Mouse (Mus musculus): ENCODE results near the gene Bpifc.

Gene Bpifc

GRCm38 (mm10) chr10:86017781-86018180 is 6.1 kb upstream of the Bpifc start:
- DNase-seq (ENCODE audit: inconsistent ontology term): no peak

DNA sequence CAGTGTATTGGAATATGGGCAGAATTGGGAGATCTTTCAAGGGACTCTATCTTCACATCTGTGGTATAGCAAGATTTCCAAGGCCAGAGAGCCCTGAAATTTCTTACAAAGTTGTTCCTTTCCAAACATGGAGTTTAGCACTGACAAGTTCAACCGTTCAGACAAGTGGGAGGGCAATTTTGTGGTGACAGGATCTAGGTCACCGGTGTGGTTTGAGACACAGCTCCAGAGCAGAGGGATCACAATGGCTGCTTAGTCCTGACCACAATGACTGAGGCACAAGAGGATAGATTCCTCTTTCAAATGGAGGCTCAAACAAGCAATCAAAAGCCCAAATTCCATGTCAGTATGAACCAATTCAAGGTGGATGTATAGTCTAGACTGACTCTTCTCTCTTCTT is 523 bp downstream of the Bpifc start:
- DNase-seq (ENCODE audit: inconsistent ontology term): peak; percentile 56

DNA sequence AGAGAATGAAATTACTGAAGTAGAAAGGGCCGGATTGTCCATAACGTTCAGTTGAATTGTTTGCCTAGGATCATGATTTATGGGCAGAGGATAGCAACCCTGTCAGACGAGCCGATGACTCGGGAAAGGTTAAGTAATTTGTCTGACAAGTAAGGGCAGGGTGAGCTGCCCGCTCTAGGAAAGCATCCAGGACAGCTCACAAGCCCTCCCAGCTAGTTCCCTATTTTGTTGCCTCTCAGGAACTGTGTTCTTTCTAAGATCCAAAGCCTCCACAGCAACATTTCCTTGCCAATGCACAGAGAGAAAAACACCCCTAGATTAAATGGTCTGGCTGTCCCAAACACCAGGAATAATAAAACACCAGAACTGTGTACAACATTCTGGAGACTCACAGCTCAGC is 1.1 kb downstream of the Bpifc start:
- no peak for DNase-seq (ENCODE audit: inconsistent ontology term)

DNA sequence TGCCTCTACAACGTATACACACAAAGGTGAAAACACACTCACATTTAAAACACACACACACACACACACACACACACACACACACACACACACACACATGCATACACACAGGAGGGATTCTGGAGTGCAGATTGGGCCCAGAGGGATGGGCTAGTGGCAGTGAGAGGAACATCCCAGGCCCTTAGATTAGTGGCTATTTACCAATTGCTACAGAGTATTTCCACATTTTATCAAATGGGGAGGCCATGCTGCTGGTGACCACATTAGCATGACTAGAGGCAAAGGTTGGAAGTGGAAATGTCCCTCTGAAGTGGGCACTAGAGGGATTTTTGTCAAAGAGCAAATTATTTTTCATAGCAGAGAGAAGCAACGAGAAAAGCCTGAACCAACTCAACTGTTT is 2.0 kb downstream of the Bpifc start:
- no peak for DNase-seq (ENCODE audit: inconsistent ontology term)

- no peak for DNase-seq (ENCODE audit: inconsistent ontology term)
These were observed 5.2 kb downstream of the Bpifc start for GRCm38 (mm10) chr10:86006455-86006854.

DNA sequence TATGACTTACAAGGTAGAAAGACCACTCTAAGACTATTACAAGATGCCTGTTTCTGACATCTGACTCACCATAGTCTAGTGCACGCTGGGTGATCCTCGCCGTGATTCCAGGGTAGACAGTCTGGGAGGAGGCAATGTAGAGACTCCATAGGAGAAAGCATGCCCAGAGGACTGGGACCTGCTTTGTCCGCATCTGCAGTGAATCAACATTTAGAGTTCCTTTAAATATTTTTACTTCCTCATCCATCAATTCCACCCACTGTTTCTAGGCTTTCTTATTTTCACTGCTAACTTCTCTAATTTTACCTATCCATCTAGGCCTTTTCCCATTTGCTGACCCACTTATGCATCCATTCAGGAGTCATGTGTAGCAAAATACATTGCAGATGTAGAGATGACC is 11.2 kb downstream of the Bpifc start:
- no peak for DNase-seq (ENCODE audit: inconsistent ontology term)

GRCm38 (mm10) chr10:85994543-85995104 is 17.1 kb downstream of the Bpifc start:
- no peak for DNase-seq (ENCODE audit: inconsistent ontology term)

GRCm38 (mm10) chr10:85993836-85994235 is 17.9 kb downstream of the Bpifc start:
- no peak for DNase-seq (ENCODE audit: inconsistent ontology term)

DNA sequence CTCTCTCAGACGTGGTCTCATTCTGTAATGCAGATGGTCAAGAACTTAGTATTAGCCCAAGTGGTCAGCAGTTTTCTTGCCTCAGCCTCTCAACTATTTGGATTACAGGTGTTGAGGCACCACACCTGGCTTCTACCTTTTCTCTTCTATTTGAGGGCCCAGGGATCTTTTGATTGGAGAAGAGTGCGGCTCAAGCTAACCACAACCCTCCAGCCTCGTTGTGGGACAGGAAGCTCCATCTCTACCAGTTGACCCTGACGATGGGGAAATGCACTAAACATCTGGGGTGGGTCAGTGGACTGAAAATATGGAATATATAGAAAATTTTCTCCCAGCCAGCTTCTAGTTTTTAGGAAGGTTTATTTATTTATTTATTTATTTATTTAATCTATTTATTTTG is 19.3 kb downstream of the Bpifc start:
- DNase-seq (ENCODE audit: inconsistent ontology term): no peak

GRCm38 (mm10) chr10:85989412-85990115 is 22.1 kb downstream of the Bpifc start:
- no peak for DNase-seq (ENCODE audit: inconsistent ontology term)

- DNase-seq (ENCODE audit: inconsistent ontology term): peak; percentile 64
These were observed 38.8 kb downstream of the Bpifc start for GRCm38 (mm10) chr10:85972915-85973314.

DNA sequence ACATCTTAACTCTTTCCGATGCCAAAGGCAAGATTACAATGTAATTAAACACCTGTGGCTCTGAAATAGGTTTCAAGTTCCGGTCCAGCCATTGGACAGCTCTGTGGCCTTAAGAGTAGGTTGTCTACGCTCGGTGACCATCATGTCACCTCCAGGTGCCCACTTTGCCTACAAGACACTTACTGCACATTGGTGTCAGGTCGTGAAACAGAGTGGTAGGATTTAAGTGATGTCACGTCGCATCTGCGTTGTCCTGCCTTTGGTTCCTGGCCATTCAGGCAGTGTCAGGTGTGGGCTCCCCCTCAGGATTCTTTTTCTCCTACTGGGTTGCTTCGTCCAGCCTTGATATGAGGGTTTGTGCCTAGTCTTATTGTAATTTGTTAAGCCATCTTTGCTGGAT is 39.9 kb downstream of the Bpifc start:
- no peak for DNase-seq (ENCODE audit: inconsistent ontology term)

GRCm38 (mm10) chr10:85969894-85970620 is 41.6 kb downstream of the Bpifc start:
- no peak for DNase-seq (ENCODE audit: inconsistent ontology term)

DNA sequence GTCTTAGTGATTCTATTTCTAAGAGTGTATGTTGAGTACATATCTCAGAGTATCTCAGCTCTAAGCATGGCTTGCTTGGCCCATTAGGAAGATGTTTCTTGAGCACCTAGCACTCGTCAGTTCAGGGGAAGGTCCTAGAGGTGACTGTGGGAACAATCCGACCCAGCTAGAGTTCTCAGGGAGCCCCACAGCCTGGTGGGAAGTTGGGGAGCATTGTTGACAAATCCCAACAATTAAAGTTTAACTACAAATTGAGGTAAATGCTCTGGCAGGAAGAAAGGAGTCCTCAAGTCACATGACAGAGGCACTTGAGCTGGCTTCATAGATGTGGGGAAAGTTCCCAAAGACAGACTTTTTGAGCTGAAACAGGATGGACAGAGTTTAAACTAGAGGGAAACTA is 43.0 kb downstream of the Bpifc start:
- no peak for DNase-seq (ENCODE audit: inconsistent ontology term)

DNA sequence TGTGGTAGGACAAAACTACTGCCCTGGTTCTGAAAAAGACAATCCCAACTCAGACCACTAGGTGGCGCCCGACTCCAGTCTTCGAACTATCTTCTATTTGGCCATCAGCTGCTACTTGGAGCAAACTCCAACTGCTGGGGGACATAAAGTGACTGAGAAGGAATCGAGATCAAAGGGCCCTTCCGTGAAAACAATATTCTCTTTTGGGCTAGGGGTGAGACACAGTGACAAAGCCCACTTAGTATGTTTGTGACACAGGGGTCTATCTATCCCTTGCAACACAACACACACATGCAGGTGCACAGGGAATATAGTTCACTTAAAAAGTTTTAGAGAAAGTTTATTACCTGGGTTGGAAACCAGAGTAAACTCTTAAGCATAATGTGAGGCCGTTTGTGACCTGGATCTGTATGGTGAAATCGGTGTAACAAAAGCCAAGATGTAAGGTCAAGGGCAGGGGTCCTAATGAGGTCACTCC is 43.5 kb downstream of the Bpifc start:
- peak; percentile 46 for DNase-seq (ENCODE audit: inconsistent ontology term)

DNA sequence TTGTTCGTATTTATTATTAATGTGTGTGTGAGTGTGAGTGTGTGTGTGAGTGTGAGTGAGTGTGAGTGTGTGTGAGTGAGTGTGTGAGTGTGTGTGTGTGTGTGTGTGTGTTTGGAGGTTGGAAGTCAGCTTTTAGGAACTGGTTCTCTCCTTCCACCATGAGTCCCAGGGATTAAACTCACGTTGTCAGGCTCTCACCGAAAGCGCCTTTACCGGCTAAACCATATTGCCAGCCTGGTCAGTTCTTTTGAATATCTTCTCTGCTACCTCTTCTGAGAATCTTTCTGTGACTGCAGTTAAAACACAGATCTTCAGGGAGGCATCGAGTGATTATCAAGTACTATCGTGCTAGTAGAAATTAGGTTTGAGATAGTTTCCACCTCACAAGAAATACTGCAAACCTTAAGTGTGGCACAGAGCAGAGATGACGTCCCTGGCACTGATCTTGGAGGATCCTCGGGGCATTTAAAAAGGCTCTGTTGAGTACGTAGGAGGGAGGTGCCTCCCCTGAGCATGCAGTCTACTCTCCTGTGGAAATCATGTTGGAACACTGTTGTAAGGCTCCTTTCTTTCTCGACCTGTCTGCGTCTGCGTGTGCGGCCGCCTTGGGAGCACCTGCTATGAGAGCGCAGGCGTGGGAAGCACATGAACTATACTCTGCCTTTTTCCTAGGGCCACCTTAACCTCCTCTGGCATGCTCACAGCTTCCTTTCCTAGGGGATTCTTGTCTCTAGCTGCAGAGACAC is 44.1 kb downstream of the Bpifc start:
- DNase-seq (ENCODE audit: inconsistent ontology term): no peak

- no peak for DNase-seq (ENCODE audit: inconsistent ontology term)
These were observed 45.2 kb downstream of the Bpifc start for GRCm38 (mm10) chr10:85966476-85966875.

GRCm38 (mm10) chr10:85964316-85964715 is 47.4 kb downstream of the Bpifc start:
- DNase-seq (ENCODE audit: inconsistent ontology term): no peak

DNA sequence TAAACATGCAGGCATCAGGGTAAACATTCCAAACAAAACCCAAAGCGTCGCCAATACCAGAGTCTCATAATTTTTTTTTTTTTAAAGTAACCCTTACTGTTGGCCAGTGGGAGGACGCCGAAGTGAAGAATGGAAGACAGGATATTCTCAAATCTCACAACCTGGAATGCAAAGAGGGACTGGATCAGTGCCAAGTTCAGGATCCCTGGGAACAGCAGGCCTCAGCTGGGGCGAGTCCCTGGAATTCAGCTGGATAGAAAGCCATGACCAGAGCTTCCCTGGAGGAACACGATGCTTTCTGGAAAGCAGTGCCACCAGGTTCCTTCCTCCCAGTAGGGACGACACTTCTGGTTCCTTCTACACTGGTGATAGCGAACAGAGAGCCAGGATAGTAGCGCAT is 48.8 kb downstream of the Bpifc start:
- DNase-seq (ENCODE audit: inconsistent ontology term): no peak

DNA sequence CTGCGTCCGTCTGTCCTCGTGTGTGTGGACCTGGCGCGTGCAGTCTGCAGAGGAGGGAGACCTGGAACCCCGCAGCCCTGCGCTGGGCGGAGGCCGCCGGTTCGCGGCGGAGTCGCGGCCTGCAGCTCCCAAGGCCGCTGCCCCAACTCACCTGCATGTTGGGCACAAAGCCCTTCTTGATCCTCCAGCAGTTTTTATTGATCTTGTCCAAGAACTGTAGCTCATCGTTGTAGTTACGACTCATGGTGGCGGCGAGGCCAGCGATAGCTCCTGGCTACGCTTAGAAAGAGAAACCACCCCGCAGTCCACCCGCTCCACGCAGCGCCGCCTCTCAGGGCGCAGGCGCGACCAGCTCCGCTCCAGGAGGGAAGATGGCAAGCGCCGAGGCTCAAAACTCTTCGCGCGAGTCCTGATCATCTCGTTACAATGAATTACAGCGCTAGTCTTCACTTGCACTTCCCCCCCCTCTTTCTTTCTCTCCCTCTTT is 54.2 kb downstream of the Bpifc start, which contains the start of gene Rtcb:
TSS of gene Rtcb (minus strand) at position 360 of the 487 bp plus-strand sequence.
- peak; percentile 94 for DNase-seq (ENCODE audit: inconsistent ontology term)

GRCm38 (mm10) chr10:85956871-85957419 is 54.8 kb downstream of the Bpifc start:
- DNase-seq (ENCODE audit: inconsistent ontology term): no peak

DNA sequence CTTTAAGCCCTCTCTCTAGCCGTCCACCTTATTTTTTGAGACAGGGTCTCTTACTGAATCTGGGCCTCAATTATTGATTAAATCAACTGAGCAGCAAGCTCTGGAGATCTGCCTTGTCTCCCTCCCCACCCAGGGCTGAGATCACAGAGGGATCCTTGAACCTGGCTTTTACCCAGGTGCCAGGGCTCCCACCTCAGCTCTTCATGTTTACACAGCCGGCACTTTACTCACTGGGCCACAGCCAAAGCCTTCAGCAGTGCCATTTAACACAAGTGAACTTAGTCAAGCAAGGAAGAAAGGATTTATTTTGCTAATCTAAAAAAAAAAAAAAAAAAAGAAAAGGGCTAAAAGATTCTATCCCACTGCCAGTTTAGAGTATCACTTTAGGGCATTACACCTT is 57.3 kb downstream of the Bpifc start:
- no peak for DNase-seq (ENCODE audit: inconsistent ontology term)

All from Muller cell, postnatal 12 days (primary cell).